In the genomic region with DNA sequence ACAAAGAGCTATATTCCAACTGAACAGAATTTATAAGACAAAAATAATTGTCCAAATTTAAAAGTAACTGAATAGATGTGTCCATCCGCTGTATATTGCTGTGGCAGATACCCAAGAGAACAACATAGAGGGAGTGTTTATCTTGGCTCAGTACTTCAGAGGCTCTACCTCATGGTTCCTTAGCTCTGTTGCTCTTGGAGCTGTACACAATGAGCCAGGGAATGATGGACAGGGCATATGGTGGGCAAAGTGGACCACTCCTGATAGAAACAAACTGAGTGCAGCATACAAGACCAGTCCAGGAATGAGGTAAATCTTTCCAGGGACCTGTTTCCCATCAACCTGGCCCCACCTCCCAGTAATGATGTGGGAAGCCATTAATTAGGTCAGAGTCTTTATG, we compare ENCODE assay signal across 27 mouse cellular contexts.
DNase-seq lines count a peak whose midpoint lies in the region; ATAC-seq and TF ChIP-seq lines count a peak whose summit lies in the region.
"Had no signal": no experiment of that assay in that cellular context is flagged by ENCODE, and none has a peak within 500 bp of the region (broad histone marks: within the 10 kb centered on the region; RNA-seq: fewer than 3 reads in every experiment).

No protein-coding gene starts in this region.

- no peaks in the 10 kb centered on the region for H3K27me3 ChIP-seq in heart, embryonic 13.5 days (replicated peaks)
- H3K27me3 ChIP-seq in limb, embryonic 13.5 days, result no peaks in the 10 kb centered on the region
- H3K27me3 ChIP-seq in limb, embryonic 10.5 days (ENCODE audit: low read depth, poor library complexity, severe bottlenecking), result no peaks in the 10 kb centered on the region
- no peaks in the 10 kb centered on the region for H3K27me3 ChIP-seq in limb, embryonic 14.5 days (ENCODE audit: control insufficient read depth, insufficient read depth, low read length)
- H3K27me3 ChIP-seq: CH12.LX; forebrain, embryonic 12.5 days; forebrain, embryonic 15.5 days had no signal

- intact Hi-C loops in heart, postnatal 10 days (cut with DNase I), result no loop called here
- intact Hi-C loops in gastrocnemius, postnatal 36 days (cut with DNase I), result no loop called here

- 0 out of 2 replicates have a peak overlapping the region, but pooled peaks have one; percentile 32 for H3K27ac ChIP-seq in heart, embryonic 13.5 days (replicated peaks)
- H3K27ac ChIP-seq in limb, embryonic 13.5 days, result no peak overlapping the region
- H3K27ac ChIP-seq in limb, embryonic 10.5 days, result no peak overlapping the region
- no peak overlapping the region for H3K27ac ChIP-seq in limb, embryonic 14.5 days (replicated peaks; ENCODE audit: low read depth, low read length)
- H3K27ac ChIP-seq: forebrain, embryonic 12.5 days; forebrain, embryonic 15.5 days; hindbrain, embryonic 14.5 days; hindbrain, postnatal 0 days had no signal

- peaks cover 7% of the 10 kb centered on the region for H3K4me1 ChIP-seq in heart, embryonic 13.5 days
- H3K4me1 ChIP-seq in limb, embryonic 13.5 days, result 0 out of 2 replicates have a peak, but pooled peaks cover 3% of the 10 kb centered on the region
- H3K4me1 ChIP-seq in limb, embryonic 10.5 days, result peaks cover 4% of the 10 kb centered on the region
- 0 out of 2 replicates have a peak, but pooled peaks cover 3% of the 10 kb centered on the region for H3K4me1 ChIP-seq in limb, embryonic 14.5 days (ENCODE audit: control insufficient read depth, insufficient read depth, low read length)
- H3K4me1 ChIP-seq: forebrain, embryonic 12.5 days; forebrain, embryonic 15.5 days had no signal

- no peak for ATAC-seq in heart, embryonic 13.5 days (ENCODE audit: extremely low read depth, insufficient number of reproducible peaks, low FRiP score, low TSS enrichment)
- 0 out of 2 replicates have a peak, but pooled peaks have one; percentile 8 for ATAC-seq in limb, embryonic 13.5 days (ENCODE audit: low FRiP score, low read depth)
- ATAC-seq in limb, embryonic 14.5 days (ENCODE audit: low FRiP score, low read depth), result no peak
- ATAC-seq: activated CD4-positive, CD25-positive, alpha-beta regulatory T cell, adult 4 months; forebrain, embryonic 15.5 days; hindbrain, postnatal 0 days; inflammation-experienced regulatory T-cells, adult 6 months had no signal

- no peaks in the 10 kb centered on the region for H3K36me3 ChIP-seq in heart, embryonic 13.5 days
- no peaks in the 10 kb centered on the region for H3K36me3 ChIP-seq in limb, embryonic 13.5 days
- H3K36me3 ChIP-seq in limb, embryonic 10.5 days, result no peaks in the 10 kb centered on the region
- no peaks in the 10 kb centered on the region for H3K36me3 ChIP-seq in limb, embryonic 14.5 days (ENCODE audit: control insufficient read depth, insufficient read depth, low read length)
- H3K36me3 ChIP-seq: forebrain, embryonic 12.5 days; forebrain, embryonic 15.5 days; G1E had no signal

- no peak for TF ChIP-seq POLR2A in limb, embryonic 14.5 days (IDR thresholded peaks at IDR 0.05; ENCODE audit: borderline replicate concordance, extremely low read depth, insufficient read depth, insufficient read length)

- DNase-seq in heart, postnatal 10 days, result no peak
- no peak for DNase-seq in limb, embryonic 10.5 days (ENCODE audit: low spot score)
- peak; percentile 28 for DNase-seq in limb, embryonic 14.5 days (ENCODE audit: low spot score)
- no peak for DNase-seq in embryo, embryonic 9.5 days (ENCODE audit: extremely low spot score)
- DNase-seq in gastrocnemius, postnatal 36 days, result no peak
- DNase-seq: adrenal gland, adult 8-10 months; adrenal gland, postnatal 25 days; B cell, adult 2 months; cerebellum, adult 11-12 months; cerebellum, adult 8-10 months; cerebellum, postnatal 10 days; cerebellum, postnatal 36 days; embryo, embryonic 11 days; gastrocnemius, postnatal 25 days; heart, postnatal 36 days; kidney, adult 11 months had no signal

- no peaks in the 10 kb centered on the region for H3K9me3 ChIP-seq in heart, embryonic 13.5 days
- H3K9me3 ChIP-seq in limb, embryonic 13.5 days, result no peaks in the 10 kb centered on the region
- no peaks in the 10 kb centered on the region for H3K9me3 ChIP-seq in limb, embryonic 10.5 days (replicated peaks)
- H3K9me3 ChIP-seq in limb, embryonic 14.5 days (ENCODE audit: control insufficient read depth, low read length), result no peaks in the 10 kb centered on the region
- H3K9me3 ChIP-seq: forebrain, embryonic 12.5 days; forebrain, embryonic 15.5 days; G1E had no signal

- no peak overlapping the region for H3K4me3 ChIP-seq in heart, embryonic 13.5 days
- H3K4me3 ChIP-seq in limb, embryonic 13.5 days, result no peak overlapping the region
- H3K4me3 ChIP-seq in limb, embryonic 10.5 days, result no peak overlapping the region
- no peak overlapping the region for H3K4me3 ChIP-seq in limb, embryonic 14.5 days (replicated peaks; ENCODE audit: low read length)
- H3K4me3 ChIP-seq: forebrain, embryonic 12.5 days; forebrain, embryonic 15.5 days had no signal

- WGBS in heart, embryonic 13.5 days, result 61% methylated on average over 1 of the region's 1 CpGs
- 88% methylated on average over 1 of the region's 1 CpGs for WGBS in limb, embryonic 13.5 days
- WGBS in limb, embryonic 10.5 days, result 98% methylated on average over 1 of the region's 1 CpGs
- WGBS in limb, embryonic 14.5 days, result 83% methylated on average over 1 of the region's 1 CpGs

- no peak overlapping the region for H3K9ac ChIP-seq in heart, embryonic 13.5 days
- H3K9ac ChIP-seq in limb, embryonic 13.5 days, result no peak overlapping the region
- no peak overlapping the region for H3K9ac ChIP-seq in limb, embryonic 14.5 days (ENCODE audit: low read depth, low read length, severe bottlenecking)
- H3K9ac ChIP-seq: forebrain, embryonic 12.5 days; forebrain, embryonic 15.5 days; hindbrain, embryonic 14.5 days had no signal

- no peak overlapping the region for H3K4me2 ChIP-seq in heart, embryonic 13.5 days
- H3K4me2 ChIP-seq in limb, embryonic 13.5 days (replicated peaks), result no peak overlapping the region
- no peak overlapping the region for H3K4me2 ChIP-seq in limb, embryonic 14.5 days (replicated peaks; ENCODE audit: low read depth, low read length, severe bottlenecking)
- H3K4me2 ChIP-seq: forebrain, embryonic 12.5 days; forebrain, embryonic 15.5 days; heart, embryonic 11.5 days; hindbrain, embryonic 14.5 days had no signal
